Mouse (Mus musculus): ENCODE measurements around the gene Olfr1153. TPM values are rescaled to one million over a fixed set of nuclear protein-coding genes. Genes with fewer than 3 reads are reported as not detected.

The Olfr1153 gene
- not detected in 2 replicates for polyA plus RNA-seq (2014; fragmentation: Nextera tagmentation; extraction: Ambion mirVana)

- Histone ChIP-seq H3K36me3 (ENCODE audit: control insufficient read depth, insufficient read depth, low read length) (no peaks in the 10 kb centered on the region), H3K27ac (ENCODE audit: low read depth, low read length) (no peak within 1 kb of the TSS), H3K9ac (ENCODE audit: low read depth, low read length) (no peak within 1 kb of the TSS), H3K9me3 (ENCODE audit: control insufficient read depth, low read length) (no peaks in the 10 kb centered on the region), H3K4me3 (ENCODE audit: low read depth, low read length) (no peak within 1 kb of the TSS), H3K27me3 (replicated peaks; ENCODE audit: control insufficient read depth, insufficient read depth, low read length) (no peaks in the 10 kb centered on the region), H3K4me2 (no peak within 1 kb of the TSS), H3K4me1 (replicated peaks; ENCODE audit: control insufficient read depth, insufficient read depth, low read length) (no peaks in the 10 kb centered on the region)
- WGBS = 58% methylated on average over 1 of the region's 1 CpGs
- DNase-seq (ENCODE audit: low spot score) = no peak
- ATAC-seq (replicated peaks; ENCODE audit: low FRiP score) = no peak
Observed at GRCm38 (mm10) chr2:87894662-87895061, at the start of gene Olfr1153. Gene Olfr1153 (plus strand): TSS chr2:87894962.

DNA sequence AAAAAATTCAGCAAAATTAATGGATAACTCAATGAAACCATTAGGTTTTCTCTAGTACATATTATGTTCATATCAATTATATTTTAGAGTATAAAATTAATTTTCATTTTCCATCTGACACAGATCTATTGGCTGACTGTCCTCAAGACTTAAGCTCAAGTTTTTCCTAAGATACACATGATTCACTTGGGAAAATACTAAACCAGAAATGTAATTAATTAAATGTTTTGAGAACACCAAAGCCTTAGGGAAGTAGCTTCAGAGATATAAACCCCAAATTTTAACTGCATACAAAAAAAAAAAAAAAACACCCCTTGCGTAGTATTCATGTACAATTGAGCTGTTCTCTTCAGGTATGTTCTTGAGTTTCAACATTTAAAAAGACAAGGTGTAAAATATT lies 39.2 kb upstream of the Olfr1153 start, which contains the start of gene Olfr1151:
Gene Olfr1151 (plus strand): TSS at position 301 of the 400 bp plus-strand sequence.
- Histone ChIP-seq H3K4me3 (ENCODE audit: low read depth, low read length) (no peak within 1 kb of the TSS), H3K27ac (ENCODE audit: low read depth, low read length) (no peak within 1 kb of the TSS), H3K4me2 (no peak within 1 kb of the TSS), H3K36me3 (ENCODE audit: control insufficient read depth, insufficient read depth, low read length) (no peaks in the 10 kb centered on the region), H3K27me3 (replicated peaks; ENCODE audit: control insufficient read depth, insufficient read depth, low read length) (no peaks in the 10 kb centered on the region), H3K4me1 (replicated peaks; ENCODE audit: control insufficient read depth, insufficient read depth, low read length) (no peaks in the 10 kb centered on the region), H3K9me3 (ENCODE audit: control insufficient read depth, low read length) (no peaks in the 10 kb centered on the region), H3K9ac (ENCODE audit: low read depth, low read length) (no peak within 1 kb of the TSS)
- WGBS = 84% methylated on average over 1 of the region's 1 CpGs
- DNase-seq (ENCODE audit: low spot score) (no peak), ATAC-seq (replicated peaks; ENCODE audit: low FRiP score) (no peak)

GRCm38 (mm10) chr2:87866192-87866591 lies 28.6 kb upstream of the Olfr1153 start, which contains the start of gene Olfr1152:
Gene Olfr1152 (plus strand): TSS chr2:87866492.
- Histone ChIP-seq H3K4me2 (no peak within 1 kb of the TSS), H3K9ac (ENCODE audit: low read depth, low read length) (no peak within 1 kb of the TSS), H3K4me3 (ENCODE audit: low read depth, low read length) (no peak within 1 kb of the TSS), H3K27ac (ENCODE audit: low read depth, low read length) (no peak within 1 kb of the TSS), H3K36me3 (ENCODE audit: control insufficient read depth, insufficient read depth, low read length) (no peaks in the 10 kb centered on the region), H3K9me3 (ENCODE audit: control insufficient read depth, low read length) (no peaks in the 10 kb centered on the region), H3K27me3 (replicated peaks; ENCODE audit: control insufficient read depth, insufficient read depth, low read length) (no peaks in the 10 kb centered on the region), H3K4me1 (replicated peaks; ENCODE audit: control insufficient read depth, insufficient read depth, low read length) (no peaks in the 10 kb centered on the region)
- DNase-seq (ENCODE audit: low spot score) = no peak
- no peak for ATAC-seq (replicated peaks; ENCODE audit: low FRiP score)

DNA sequence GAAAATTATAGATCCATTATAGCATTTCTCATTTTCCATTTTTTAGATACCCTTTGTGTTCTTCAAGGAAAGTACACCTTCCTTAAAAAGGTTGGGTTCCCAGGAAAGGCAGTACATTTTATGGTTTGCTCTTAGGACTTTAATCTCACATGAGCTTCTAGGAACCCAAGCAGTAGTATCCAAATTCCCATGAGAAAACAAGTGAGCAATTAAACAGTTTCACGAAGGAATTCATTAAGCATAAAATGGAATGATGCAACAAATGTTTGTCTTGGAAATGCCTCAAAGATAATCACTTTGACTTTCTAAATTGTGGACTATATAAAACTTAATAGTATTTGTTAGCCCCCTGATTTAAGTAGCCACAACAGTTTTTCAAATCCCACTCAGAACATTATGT lies 10.3 kb downstream of the Olfr1153 start, which contains the start of gene Olfr1154:
Gene Olfr1154 (minus strand): TSS at position 101 of the 400 bp plus-strand sequence.
- H3K4me1 ChIP-seq (replicated peaks; ENCODE audit: control insufficient read depth, insufficient read depth, low read length) = no peaks in the 10 kb centered on the region

DNA sequence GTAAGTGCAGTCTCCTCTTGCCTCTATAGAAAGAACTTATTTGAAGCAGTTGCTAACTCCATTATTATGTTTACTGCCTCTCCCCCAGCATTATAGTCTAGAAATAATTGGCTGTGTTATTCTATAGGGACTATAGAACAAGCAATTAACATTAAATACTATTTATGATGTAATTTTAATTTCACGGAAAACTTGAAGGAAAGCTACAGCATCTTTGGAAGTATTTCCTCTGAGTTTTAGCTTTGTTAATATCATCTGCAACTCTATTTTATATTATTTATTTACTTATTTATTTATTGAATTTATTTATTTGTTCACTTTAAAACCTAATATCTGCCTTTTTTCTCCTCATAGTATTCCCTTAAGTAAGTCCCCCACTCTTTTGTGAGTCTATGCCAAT lies 50.3 kb downstream of the Olfr1153 start, which contains the start of gene Olfr1155:
Gene Olfr1155 (minus strand): TSS at position 101 of the 400 bp plus-strand sequence.
- Histone ChIP-seq H3K9me3 (ENCODE audit: control insufficient read depth, low read length) (no peaks in the 10 kb centered on the region; the same call in 1 of the 2 replicates), H3K27me3 (replicated peaks; ENCODE audit: control insufficient read depth, insufficient read depth, low read length) (no peaks in the 10 kb centered on the region), H3K36me3 (ENCODE audit: control insufficient read depth, insufficient read depth, low read length) (no peaks in the 10 kb centered on the region), H3K4me1 (replicated peaks; ENCODE audit: control insufficient read depth, insufficient read depth, low read length) (no peaks in the 10 kb centered on the region), H3K4me2 (no peak within 1 kb of the TSS), H3K9ac (ENCODE audit: low read depth, low read length) (no peak within 1 kb of the TSS), H3K27ac (ENCODE audit: low read depth, low read length) (no peak within 1 kb of the TSS), H3K4me3 (ENCODE audit: low read depth, low read length) (no peak within 1 kb of the TSS)
- no peak for DNase-seq (ENCODE audit: low spot score)
- no peak for ATAC-seq (replicated peaks; ENCODE audit: low FRiP score)
- WGBS = 85% methylated on average over 1 of the region's 1 CpGs

More for the DNA sequence above, 10.3 kb downstream of the Olfr1153 start, which contains the start of gene Olfr1154:
- 97% methylated on average over 1 of the region's 1 CpGs for WGBS
- Histone ChIP-seq H3K4me2 (no peak within 1 kb of the TSS), H3K27ac (ENCODE audit: low read depth, low read length) (no peak within 1 kb of the TSS), H3K4me3 (ENCODE audit: low read depth, low read length) (no peak within 1 kb of the TSS), H3K9me3 (ENCODE audit: control insufficient read depth, low read length) (no peaks in the 10 kb centered on the region), H3K36me3 (ENCODE audit: control insufficient read depth, insufficient read depth, low read length) (no peaks in the 10 kb centered on the region), H3K9ac (ENCODE audit: low read depth, low read length) (no peak within 1 kb of the TSS), H3K27me3 (replicated peaks; ENCODE audit: control insufficient read depth, insufficient read depth, low read length) (no peaks in the 10 kb centered on the region)
- ATAC-seq (replicated peaks; ENCODE audit: low FRiP score) (no peak), DNase-seq (ENCODE audit: low spot score) (no peak)

Other genes with a start within 250 kb of the Olfr1153 start
- not detected in 2 replicates for gene Olfr1133, start 247.6 kb upstream of the Olfr1153 start, polyA plus RNA-seq (2014; fragmentation: Nextera tagmentation; extraction: Ambion mirVana)
- not detected in 2 replicates for gene Olfr1134, start 236.5 kb upstream of the Olfr1153 start, polyA plus RNA-seq (2014; fragmentation: Nextera tagmentation; extraction: Ambion mirVana)
- gene Olfr1135, start 221.3 kb upstream of the Olfr1153 start, polyA plus RNA-seq (2014; fragmentation: Nextera tagmentation; extraction: Ambion mirVana) = not detected in 2 replicates
- gene Olfr1136, start 201.0 kb upstream of the Olfr1153 start, polyA plus RNA-seq (2014; fragmentation: Nextera tagmentation; extraction: Ambion mirVana) = not detected in 2 replicates
- not detected in 2 replicates for gene Olfr1137, start 181.8 kb upstream of the Olfr1153 start, polyA plus RNA-seq (2014; fragmentation: Nextera tagmentation; extraction: Ambion mirVana)
- gene Olfr1138, start 155.0 kb upstream of the Olfr1153 start, polyA plus RNA-seq (2014; fragmentation: Nextera tagmentation; extraction: Ambion mirVana) = not detected in 2 replicates
- not detected in 2 replicates for gene Olfr1140, start 151.2 kb upstream of the Olfr1153 start, polyA plus RNA-seq (2014; fragmentation: Nextera tagmentation; extraction: Ambion mirVana)
- gene Olfr1141, start 141.0 kb upstream of the Olfr1153 start, polyA plus RNA-seq (2014; fragmentation: Nextera tagmentation; extraction: Ambion mirVana) = not detected in 2 replicates
- not detected in 2 replicates for gene Olfr152, start 115.5 kb upstream of the Olfr1153 start, polyA plus RNA-seq (2014; fragmentation: Nextera tagmentation; extraction: Ambion mirVana)
- gene Olfr1143, start 94.4 kb upstream of the Olfr1153 start, polyA plus RNA-seq (2014; fragmentation: Nextera tagmentation; extraction: Ambion mirVana) = not detected in 2 replicates
- gene Olfr1145, start 85.1 kb upstream of the Olfr1153 start, polyA plus RNA-seq (2014; fragmentation: Nextera tagmentation; extraction: Ambion mirVana) = not detected in 2 replicates
- gene Olfr1148, start 64.4 kb upstream of the Olfr1153 start, polyA plus RNA-seq (2014; fragmentation: Nextera tagmentation; extraction: Ambion mirVana) = not detected in 2 replicates
- gene Olfr1150-ps1, start 51.0 kb upstream of the Olfr1153 start, polyA plus RNA-seq (2014; fragmentation: Nextera tagmentation; extraction: Ambion mirVana) = not detected in 2 replicates
- not detected in 2 replicates for gene Olfr1151, start 39.1 kb upstream of the Olfr1153 start, polyA plus RNA-seq (2014; fragmentation: Nextera tagmentation; extraction: Ambion mirVana)
- not detected in 2 replicates for gene Olfr1152, start 28.5 kb upstream of the Olfr1153 start, polyA plus RNA-seq (2014; fragmentation: Nextera tagmentation; extraction: Ambion mirVana)
- not detected in 2 replicates for gene Olfr1154, start 10.2 kb downstream of the Olfr1153 start, polyA plus RNA-seq (2014; fragmentation: Nextera tagmentation; extraction: Ambion mirVana)
- gene Olfr1155, start 50.2 kb downstream of the Olfr1153 start, polyA plus RNA-seq (2014; fragmentation: Nextera tagmentation; extraction: Ambion mirVana) = not detected in 2 replicates
- not detected in 2 replicates for gene Olfr1156, start 58.1 kb downstream of the Olfr1153 start, polyA plus RNA-seq (2014; fragmentation: Nextera tagmentation; extraction: Ambion mirVana)
- gene Olfr1157, start 73.3 kb downstream of the Olfr1153 start, polyA plus RNA-seq (2014; fragmentation: Nextera tagmentation; extraction: Ambion mirVana) = not detected in 2 replicates
- not detected in 2 replicates for gene Olfr74, start 79.7 kb downstream of the Olfr1153 start, polyA plus RNA-seq (2014; fragmentation: Nextera tagmentation; extraction: Ambion mirVana)
- gene Olfr1158, start 95.2 kb downstream of the Olfr1153 start, polyA plus RNA-seq (2014; fragmentation: Nextera tagmentation; extraction: Ambion mirVana) = not detected in 2 replicates
- not detected in 2 replicates for gene Olfr1160, start 113.3 kb downstream of the Olfr1153 start, polyA plus RNA-seq (2014; fragmentation: Nextera tagmentation; extraction: Ambion mirVana)
- gene Olfr1161, start 127.8 kb downstream of the Olfr1153 start, polyA plus RNA-seq (2014; fragmentation: Nextera tagmentation; extraction: Ambion mirVana) = not detected in 2 replicates
- gene Olfr73, start 142.7 kb downstream of the Olfr1153 start, polyA plus RNA-seq (2014; fragmentation: Nextera tagmentation; extraction: Ambion mirVana) = not detected in 2 replicates
- gene Olfr1162, start 156.2 kb downstream of the Olfr1153 start, polyA plus RNA-seq (2014; fragmentation: Nextera tagmentation; extraction: Ambion mirVana) = not detected in 2 replicates
- not detected in 2 replicates for gene Olfr1163, start 176.9 kb downstream of the Olfr1153 start, polyA plus RNA-seq (2014; fragmentation: Nextera tagmentation; extraction: Ambion mirVana)
- not detected in 2 replicates for gene Olfr1164, start 199.0 kb downstream of the Olfr1153 start, polyA plus RNA-seq (2014; fragmentation: Nextera tagmentation; extraction: Ambion mirVana)
- not detected in 2 replicates for gene Olfr1166, start 233.3 kb downstream of the Olfr1153 start, polyA plus RNA-seq (2014; fragmentation: Nextera tagmentation; extraction: Ambion mirVana)